Mouse (Mus musculus): Measurements from ENCODE around the gene Nkain1.

- TF ChIP-seq POLR2A (IDR thresholded peaks at IDR 0.05; ENCODE audit: borderline replicate concordance, low read depth, low read length) (no peak), CTCF (IDR thresholded peaks at IDR 0.05; ENCODE audit: low read depth, low read length) (no peak)
Measured at GRCm38 (mm10) chr4:130546798-130547562, 27.0 kb downstream of the Nkain1 start.

Measured in bone marrow macrophage, adult 2 months (primary cell).